ENCODE assay signal across 9 mouse cellular contexts in the genomic region with DNA sequence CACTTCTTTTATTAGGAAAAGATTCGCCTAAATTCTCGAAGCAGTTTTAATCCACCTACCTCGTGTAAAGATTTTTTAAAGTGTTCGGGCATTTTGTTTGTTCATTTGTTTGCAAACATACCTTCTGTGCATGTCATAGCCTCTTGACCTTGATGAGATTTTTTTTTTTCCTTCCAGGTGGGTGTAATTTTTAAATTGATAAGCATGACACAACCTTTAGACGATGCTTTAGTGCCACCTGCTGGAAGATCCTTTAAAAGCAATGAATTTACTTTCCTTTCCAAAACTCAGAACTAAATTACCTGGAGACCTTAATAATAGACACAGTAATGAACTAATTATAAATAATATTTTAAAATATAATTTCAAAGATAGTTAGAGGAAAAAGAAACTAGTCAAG.
DNase-seq lines count a peak whose midpoint lies in the region; TF ChIP-seq lines count a peak whose summit lies in the region.
"Had no signal": no experiment of that assay in that cellular context is flagged by ENCODE, and none has a peak within 500 bp of the region (broad histone marks: within the 10 kb centered on the region; RNA-seq: fewer than 3 reads in every experiment).

No protein-coding gene starts in this region.

- no peak overlapping the region for H3K4me3 ChIP-seq in lung, adult 2 months (replicated peaks; ENCODE audit: extremely low read depth, low read depth, low read length)
- H3K4me3 ChIP-seq: limb, embryonic 15.5 days had no signal

- WGBS in lung, adult 2 months: 48% methylated on average over 5 of the region's 5 CpGs

- peak; percentile 2 for DNase-seq in heart, adult 8-10 months (ENCODE audit: low spot score)
- no peak for DNase-seq in heart, postnatal 25 days (ENCODE audit: low spot score)
- no peak for DNase-seq in lung, adult 2 months
- DNase-seq in lung, postnatal 4 days: no peak
- DNase-seq in cerebellum, adult 9-10 months: peak; percentile 61
- peak; percentile 10 for DNase-seq in mesoderm, embryonic 11.5 days (ENCODE audit: low read depth, low spot score)
- DNase-seq in gastrocnemius, adult 18-20 months (ENCODE audit: low spot score): no peak
- no peak for DNase-seq in Muller cell, postnatal 12 days (ENCODE audit: inconsistent ontology term)

- peak; percentile 34; the same call in 1 of the 2 replicates for TF ChIP-seq CTCF in lung, adult 2 months (IDR thresholded peaks at IDR 0.05; ENCODE audit: insufficient read depth, low read length)

- intact Hi-C loops in heart, postnatal 25 days (cut with DNase I): loop anchor here (10.0 kb wide), 1 partner anchor 1182 kb away; no protein-coding TSS in a partner anchor

- no peaks in the 10 kb centered on the region for H3K4me1 ChIP-seq in lung, adult 2 months (ENCODE audit: control insufficient read depth, insufficient read depth, low read length)
- H3K4me1 ChIP-seq: limb, embryonic 15.5 days had no signal

- no peak for TF ChIP-seq POLR2A in lung, adult 2 months (IDR thresholded peaks at IDR 0.05; ENCODE audit: borderline replicate concordance, extremely low read depth, low read depth, low read length)

Comparison
In these comparisons a context has a peak if more than half of its experiments do, and no peak if none do; other contexts are left out.
1. DNase-seq: peak in heart, adult 8-10 months (single experiment), cerebellum, adult 9-10 months (single experiment) and mesoderm, embryonic 11.5 days (single experiment); none in heart, postnatal 25 days (single experiment), lung, adult 2 months (single experiment), lung, postnatal 4 days (0 of 2), gastrocnemius, adult 18-20 months (single experiment) and Muller cell, postnatal 12 days (single experiment).